Mouse (Mus musculus): ENCODE results near the gene Zscan25. TPM values are rescaled to one million over a fixed set of nuclear protein-coding genes. Genes with fewer than 3 reads are reported as not detected.
"Not testable (repeated sequence)": the region's sequence is repeated elsewhere in the genome, so short reads cannot be mapped to it uniquely, and the experiment has no call there.

The Zscan25 gene
- polyA plus RNA-seq (2015; fragmentation: Nextera tagmentation; extraction: Ambion mirVana) = 0.49 and 0.91 TPM in 2 replicates

DNA sequence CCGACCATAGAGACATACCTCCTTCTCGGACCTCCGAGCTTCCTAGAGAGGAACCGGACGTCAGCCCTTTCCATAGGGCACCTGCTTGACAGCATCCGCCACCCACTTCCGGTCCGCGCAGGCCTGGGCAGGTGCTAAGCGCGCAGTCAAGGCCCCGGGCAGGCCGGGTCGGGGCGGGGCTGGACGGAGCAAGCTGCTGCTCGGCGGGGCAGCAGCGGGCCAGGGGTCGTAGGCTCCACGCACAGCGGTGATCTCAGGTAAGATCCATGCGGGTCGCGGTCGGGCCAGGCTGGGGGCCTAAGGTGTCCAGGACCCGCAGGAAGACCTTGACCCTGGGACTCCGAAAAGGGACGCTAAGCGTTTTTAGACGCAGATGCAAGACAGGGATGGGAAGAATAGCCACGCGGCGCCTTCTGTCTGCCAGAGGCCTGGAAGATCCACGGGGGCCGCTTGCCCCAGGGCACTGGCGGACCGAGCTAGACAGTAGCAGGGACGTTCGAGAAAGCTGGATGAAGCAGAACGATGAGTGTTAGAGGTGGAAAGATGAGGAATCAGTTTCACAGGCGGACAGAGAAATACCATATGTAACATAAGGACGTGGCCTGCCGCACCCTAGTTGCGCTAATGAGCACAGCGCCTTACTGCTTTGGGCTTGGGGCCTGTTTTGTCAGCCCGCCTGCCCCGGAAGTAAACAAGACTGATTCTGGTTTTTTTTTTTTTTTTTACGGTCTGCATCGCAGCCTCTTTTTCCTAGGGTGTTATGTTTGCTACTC is at the start of gene Zscan25:
Gene Zscan25 (plus strand): TSS at position 130 of the 773 bp plus-strand sequence.
- peaks cover 34% of the 10 kb centered on the region for H3K36me3 ChIP-seq
- H3K4me3 ChIP-seq = peak within 1 kb of the TSS; percentile 94
- under 1% methylated on average over 47 of the region's 50 CpGs for WGBS
- H3K9me3 ChIP-seq = no peaks in the 10 kb centered on the region
- peak within 1 kb of the TSS; percentile 90 for H3K27ac ChIP-seq (replicated peaks)
- peak; percentile 99 for ATAC-seq (ENCODE audit: low read depth)
- H3K27me3 ChIP-seq = no peaks in the 10 kb centered on the region
- peak within 1 kb of the TSS; percentile 92 for H3K4me2 ChIP-seq
- H3K4me1 ChIP-seq (replicated peaks) = peaks cover 17% of the 10 kb centered on the region
- H3K9ac ChIP-seq = peak within 1 kb of the TSS; percentile 95

DNA sequence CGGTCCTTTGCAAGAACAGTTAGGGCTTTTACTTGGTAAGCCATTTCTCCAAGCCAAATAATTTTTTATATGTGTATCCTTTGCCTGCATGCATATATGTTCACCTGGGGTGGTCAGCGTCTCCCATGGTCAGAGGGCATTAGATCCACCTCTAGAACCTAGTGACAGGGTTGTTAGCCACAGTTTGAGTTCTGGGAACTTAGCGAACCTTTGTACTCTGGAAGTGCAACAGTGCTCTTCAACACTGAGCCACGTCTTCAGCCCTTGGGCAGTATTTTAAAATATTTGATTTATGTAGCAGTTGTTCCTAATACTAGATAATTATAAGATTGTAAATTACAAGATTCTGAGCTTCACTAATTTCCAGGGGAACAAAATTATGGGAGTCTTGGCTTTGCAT is 49.7 kb upstream of the Zscan25 start:
- H3K9ac ChIP-seq = peak overlapping the region; percentile 99
- WGBS = 82% methylated on average over 4 of the region's 4 CpGs
- ATAC-seq (ENCODE audit: low read depth) = no peak
- peak overlapping the region; percentile 85 for H3K4me2 ChIP-seq
- H3K27me3 ChIP-seq = no peaks in the 10 kb centered on the region
- H3K4me3 ChIP-seq = peak overlapping the region; percentile 100; the same call in 1 of the 2 replicates
- peaks cover 23% of the 10 kb centered on the region for H3K4me1 ChIP-seq (replicated peaks)
- peaks cover 24% of the 10 kb centered on the region for H3K36me3 ChIP-seq
- H3K27ac ChIP-seq (replicated peaks) = peak overlapping the region; percentile 94
- no peaks in the 10 kb centered on the region for H3K9me3 ChIP-seq

DNA sequence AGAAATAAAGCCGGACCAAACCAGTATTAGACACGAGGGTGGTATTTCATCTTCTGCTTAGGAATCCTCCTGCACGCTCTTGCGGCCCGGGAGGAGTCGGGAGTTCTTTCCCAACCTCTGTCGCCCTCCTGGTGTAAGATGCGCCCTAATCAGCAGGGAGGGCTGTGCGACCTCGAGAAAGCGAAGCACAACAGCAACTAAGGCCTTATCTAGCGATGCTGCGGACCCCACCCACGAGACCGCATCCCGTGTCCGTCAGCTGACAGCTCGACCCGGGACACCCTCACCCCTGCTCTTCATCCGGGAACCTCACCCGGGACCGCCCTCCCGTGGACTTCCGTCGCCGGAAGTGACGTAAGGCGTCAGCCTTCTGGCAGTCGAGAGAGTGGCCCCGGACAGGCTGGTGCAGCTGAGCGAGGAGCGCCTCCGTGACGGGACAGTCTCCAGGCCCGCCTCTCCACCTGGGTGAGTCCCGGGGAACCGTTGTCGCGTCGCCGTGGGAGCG is 48.9 kb upstream of the Zscan25 start, which contains the start of gene Zfp655:
Gene Zfp655 (plus strand): TSS at position 349 of the 505 bp plus-strand sequence.
- peak within 1 kb of the TSS; percentile 94 for H3K27ac ChIP-seq (replicated peaks)
- peaks cover 31% of the 10 kb centered on the region for H3K36me3 ChIP-seq
- no peaks in the 10 kb centered on the region for H3K9me3 ChIP-seq
- H3K4me1 ChIP-seq (replicated peaks) = peaks cover 23% of the 10 kb centered on the region
- ATAC-seq (ENCODE audit: low read depth) = peak; percentile 97
- peak within 1 kb of the TSS; percentile 99 for H3K9ac ChIP-seq
- peak within 1 kb of the TSS; percentile 85 for H3K4me2 ChIP-seq
- no peaks in the 10 kb centered on the region for H3K27me3 ChIP-seq
- peak within 1 kb of the TSS; percentile 100 for H3K4me3 ChIP-seq
- WGBS = under 1% methylated on average over 42 of the region's 42 CpGs

DNA sequence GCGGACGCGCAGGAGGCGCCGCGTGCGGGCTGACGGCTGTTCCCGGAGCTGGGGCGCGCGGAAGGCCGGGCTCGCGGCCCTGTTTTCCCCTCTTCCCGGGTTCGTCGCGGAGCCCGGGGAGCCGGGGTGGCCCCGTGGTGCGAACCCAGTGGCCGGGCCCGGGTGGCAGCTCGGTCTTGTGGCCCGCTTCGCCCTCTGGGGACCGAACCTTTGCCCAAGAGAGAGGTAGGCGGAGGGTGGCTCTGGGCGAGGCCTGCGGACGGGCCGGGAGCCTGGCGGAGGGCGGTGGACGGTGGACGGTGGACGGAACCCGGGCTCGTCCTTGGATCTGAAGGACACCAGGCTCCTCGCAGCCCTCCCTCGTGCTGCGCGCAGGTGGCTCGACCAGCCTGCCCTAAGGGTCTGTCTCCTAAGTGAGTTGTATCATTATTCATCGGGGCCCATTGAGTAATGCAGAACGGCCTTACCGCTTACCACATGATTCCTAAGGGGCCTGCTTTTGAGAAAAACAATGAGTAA is 48.3 kb upstream of the Zscan25 start:
- Histone ChIP-seq H3K27me3 (no peaks in the 10 kb centered on the region), H3K9ac (peak overlapping the region; percentile 99), H3K4me3 (peak overlapping the region; percentile 100), H3K27ac (replicated peaks) (peak overlapping the region; percentile 94), H3K4me2 (peak overlapping the region; percentile 85), H3K4me1 (replicated peaks) (peaks cover 23% of the 10 kb centered on the region), H3K9me3 (no peaks in the 10 kb centered on the region), H3K36me3 (peaks cover 35% of the 10 kb centered on the region)
- WGBS = under 1% methylated on average over 23 of the region's 49 CpGs
- peak; percentile 72 for ATAC-seq (ENCODE audit: low read depth)

- no peak overlapping the region for H3K27ac ChIP-seq (replicated peaks)
- no peaks in the 10 kb centered on the region for H3K9me3 ChIP-seq
- H3K4me2 ChIP-seq = no peak overlapping the region
- peaks cover 23% of the 10 kb centered on the region for H3K4me1 ChIP-seq (replicated peaks)
- H3K9ac ChIP-seq = no peak overlapping the region
- ATAC-seq (ENCODE audit: low read depth) = no peak
- no peaks in the 10 kb centered on the region for H3K27me3 ChIP-seq
- H3K36me3 ChIP-seq = peaks cover 59% of the 10 kb centered on the region
- no peak overlapping the region for H3K4me3 ChIP-seq
These were observed 45.7 kb upstream of the Zscan25 start for GRCm38 (mm10) chr5:145234636-145235035.

DNA sequence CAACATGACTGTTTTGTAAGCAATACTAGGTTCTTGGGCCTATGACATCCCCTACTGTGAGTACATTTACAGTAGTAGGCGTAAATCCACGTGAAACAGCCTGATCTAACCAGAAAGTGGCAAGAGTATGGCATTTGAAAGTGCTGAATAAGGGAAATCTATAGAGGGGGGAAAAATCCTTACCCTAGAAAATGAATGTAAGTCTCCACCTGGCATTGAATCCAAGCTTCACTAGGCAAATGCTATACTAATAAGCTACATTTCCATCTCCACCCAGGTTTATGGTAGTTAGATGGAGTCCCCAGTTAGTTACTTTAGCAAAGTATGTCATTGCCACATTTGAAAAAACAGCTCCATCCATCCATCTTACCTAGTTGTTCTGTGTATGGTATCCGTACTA is 30.8 kb upstream of the Zscan25 start:
- Histone ChIP-seq H3K27me3 (no peaks in the 10 kb centered on the region), H3K27ac (replicated peaks) (no peak overlapping the region), H3K4me1 (replicated peaks) (no peaks in the 10 kb centered on the region), H3K9me3 (no peaks in the 10 kb centered on the region), H3K9ac (no peak overlapping the region), H3K4me2 (no peak overlapping the region), H3K4me3 (no peak overlapping the region), H3K36me3 (peaks cover 69% of the 10 kb centered on the region)
- WGBS = 91% methylated on average over 3 of the region's 3 CpGs
- no peak for ATAC-seq (ENCODE audit: low read depth)

- not testable (repeated sequence) for H3K4me2 ChIP-seq; H3K4me3 ChIP-seq; H3K27me3 ChIP-seq; ATAC-seq (ENCODE audit: low read depth); H3K9me3 ChIP-seq; H3K36me3 ChIP-seq; H3K9ac ChIP-seq; H3K27ac ChIP-seq (replicated peaks); H3K4me1 ChIP-seq (replicated peaks)
- WGBS = 90% methylated on average over 2 of the region's 2 CpGs
These were observed 6.7 kb upstream of the Zscan25 start for GRCm38 (mm10) chr5:145273568-145273967.

GRCm38 (mm10) chr5:145279948-145280347 is 352 bp upstream of the Zscan25 start:
- ATAC-seq (ENCODE audit: low read depth) = peak; percentile 60
- Histone ChIP-seq H3K27ac (replicated peaks) (no peak overlapping the region), H3K27me3 (no peaks in the 10 kb centered on the region), H3K4me1 (replicated peaks) (peaks cover 17% of the 10 kb centered on the region), H3K4me3 (peak overlapping the region; percentile 94), H3K36me3 (peaks cover 28% of the 10 kb centered on the region), H3K9ac (no peak overlapping the region), H3K9me3 (no peaks in the 10 kb centered on the region), H3K4me2 (no peak overlapping the region)
- WGBS = 91% methylated on average over 2 of the region's 2 CpGs

GRCm38 (mm10) chr5:145288382-145288781 is 8.1 kb downstream of the Zscan25 start:
- 98% methylated on average over 5 of the region's 5 CpGs for WGBS
- no peak for ATAC-seq (ENCODE audit: low read depth)
- Histone ChIP-seq H3K9me3 (no peaks in the 10 kb centered on the region), H3K36me3 (peaks cover 97% of the 10 kb centered on the region), H3K9ac (no peak overlapping the region), H3K4me2 (no peak overlapping the region), H3K4me3 (no peak overlapping the region), H3K4me1 (replicated peaks) (no peaks in the 10 kb centered on the region), H3K27me3 (no peaks in the 10 kb centered on the region), H3K27ac (replicated peaks) (no peak overlapping the region)

- Histone ChIP-seq H3K4me3 (no peak overlapping the region), H3K27me3 (no peaks in the 10 kb centered on the region), H3K4me1 (replicated peaks) (no peaks in the 10 kb centered on the region), H3K27ac (replicated peaks) (no peak overlapping the region), H3K9me3 (no peaks in the 10 kb centered on the region), H3K4me2 (no peak overlapping the region), H3K36me3 (peaks cover 93% of the 10 kb centered on the region), H3K9ac (no peak overlapping the region)
- ATAC-seq (ENCODE audit: low read depth) = no peak
- 97% methylated on average over 16 of the region's 16 CpGs for WGBS
These were observed 10.4 kb downstream of the Zscan25 start for GRCm38 (mm10) chr5:145290697-145291096.

DNA sequence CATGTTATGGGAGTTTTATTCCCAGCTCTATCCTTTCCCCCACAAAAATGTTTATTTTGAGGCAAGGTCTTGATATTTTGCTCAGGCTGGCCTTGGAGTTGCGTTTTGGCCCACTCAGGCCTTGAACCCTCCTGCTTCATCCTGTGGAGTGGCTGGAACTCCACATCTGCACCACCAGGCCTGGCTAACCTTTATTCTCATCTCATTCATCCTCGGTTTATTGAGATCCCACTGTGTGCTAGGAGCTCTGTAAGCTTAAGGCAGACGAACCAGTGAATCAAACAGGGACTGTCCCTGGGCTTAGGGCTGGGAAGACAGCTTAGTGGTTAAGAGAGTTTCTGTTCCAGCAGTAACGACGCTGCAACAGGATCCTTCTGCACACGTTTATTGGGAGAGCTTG is 12.1 kb downstream of the Zscan25 start:
- H3K27me3 ChIP-seq = no peaks in the 10 kb centered on the region
- WGBS = 97% methylated on average over 6 of the region's 6 CpGs

DNA sequence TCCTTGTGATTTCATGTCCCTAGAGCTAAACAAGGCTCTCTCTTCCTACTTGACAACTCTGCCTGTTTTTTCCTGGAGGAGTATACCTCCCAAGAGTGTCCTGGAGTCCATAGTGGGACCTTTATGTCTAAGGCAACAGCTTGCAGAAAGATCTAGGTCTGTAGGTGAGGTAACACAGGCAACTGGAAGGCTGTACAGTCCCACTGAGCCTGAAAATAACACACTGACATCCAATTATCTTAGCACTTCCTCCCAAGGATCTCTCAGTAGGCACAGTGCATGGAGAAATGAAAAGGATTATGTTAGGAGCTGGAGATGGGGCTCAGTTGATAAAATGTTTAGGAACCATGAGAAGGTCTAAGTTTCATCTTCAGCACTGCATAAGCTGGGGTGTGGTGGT is 20.2 kb downstream of the Zscan25 start:
- Histone ChIP-seq H3K4me1 (replicated peaks) (no peaks in the 10 kb centered on the region), H3K27me3 (no peaks in the 10 kb centered on the region), H3K27ac (replicated peaks) (no peak overlapping the region), H3K4me2 (no peak overlapping the region), H3K9ac (no peak overlapping the region), H3K9me3 (no peaks in the 10 kb centered on the region), H3K4me3 (no peak overlapping the region), H3K36me3 (0 out of 2 replicates have a peak, but pooled peaks cover 3% of the 10 kb centered on the region)
- ATAC-seq (ENCODE audit: low read depth) = no peak

More for the DNA sequence above, 12.1 kb downstream of the Zscan25 start:
- Histone ChIP-seq H3K4me1 (replicated peaks) (no peaks in the 10 kb centered on the region), H3K36me3 (peaks cover 76% of the 10 kb centered on the region), H3K27ac (replicated peaks) (no peak overlapping the region), H3K9me3 (no peaks in the 10 kb centered on the region), H3K9ac (no peak overlapping the region), H3K4me3 (no peak overlapping the region), H3K4me2 (no peak overlapping the region)
- no peak for ATAC-seq (ENCODE audit: low read depth)
